ENCODE assay signal across 37 mouse cellular contexts in genomic region chr10:71170771-71171170, GRCm38 (mm10). TPM values are rescaled to one million over a fixed set of nuclear protein-coding genes. Genes with fewer than 3 reads are reported as not detected.
"Had no signal": no experiment of that assay in that cellular context is flagged by ENCODE, and none has a peak within 500 bp of the region (broad histone marks: within the 10 kb centered on the region; RNA-seq: fewer than 3 reads in every experiment).

No protein-coding gene starts in this region.

- H3K9ac ChIP-seq: limb, embryonic 12.5 days; limb, embryonic 13.5 days; limb, embryonic 15.5 days; liver, embryonic 12.5 days; liver, embryonic 13.5 days; liver, embryonic 14.5 days; liver, embryonic 15.5 days; liver, postnatal 0 days; lung, embryonic 14.5 days; lung, embryonic 15.5 days; midbrain, embryonic 12.5 days; midbrain, embryonic 13.5 days; midbrain, embryonic 15.5 days; neural tube, embryonic 12.5 days; neural tube, embryonic 13.5 days had no signal

- H3K4me2 ChIP-seq: limb, embryonic 12.5 days; limb, embryonic 13.5 days; limb, embryonic 15.5 days; liver, embryonic 11.5 days; liver, embryonic 12.5 days; liver, embryonic 13.5 days; liver, embryonic 15.5 days; lung, embryonic 14.5 days; lung, embryonic 15.5 days; midbrain, embryonic 11.5 days; midbrain, embryonic 12.5 days; midbrain, embryonic 13.5 days; midbrain, embryonic 15.5 days; neural tube, embryonic 12.5 days; neural tube, embryonic 13.5 days had no signal

- H3K36me3 ChIP-seq: limb, embryonic 10.5 days; limb, embryonic 12.5 days; limb, embryonic 13.5 days; limb, embryonic 15.5 days; liver, embryonic 12.5 days; liver, embryonic 13.5 days; liver, embryonic 15.5 days; lung, embryonic 15.5 days; midbrain, embryonic 10.5 days; midbrain, embryonic 12.5 days; midbrain, embryonic 13.5 days; midbrain, embryonic 15.5 days; neural tube, embryonic 12.5 days; neural tube, embryonic 13.5 days had no signal

- H3K4me1 ChIP-seq: limb, embryonic 10.5 days; limb, embryonic 12.5 days; limb, embryonic 13.5 days; liver, embryonic 12.5 days; liver, embryonic 13.5 days; liver, embryonic 15.5 days; lung, embryonic 15.5 days; megakaryocyte, embryonic 14.5 days; midbrain, embryonic 10.5 days; midbrain, embryonic 12.5 days; midbrain, embryonic 13.5 days; midbrain, embryonic 15.5 days; neural tube, embryonic 12.5 days; neural tube, embryonic 13.5 days had no signal

- H3K27ac ChIP-seq: limb, embryonic 10.5 days; limb, embryonic 12.5 days; limb, embryonic 13.5 days; limb, embryonic 15.5 days; liver, embryonic 12.5 days; liver, embryonic 13.5 days; liver, embryonic 14.5 days; liver, embryonic 15.5 days; lung, embryonic 15.5 days; macrophage; midbrain, embryonic 10.5 days; midbrain, embryonic 12.5 days; midbrain, embryonic 13.5 days; midbrain, embryonic 15.5 days; neural tube, embryonic 12.5 days; neural tube, embryonic 13.5 days had no signal

- ATAC-seq: liver, embryonic 12.5 days; liver, postnatal 0 days; lung, postnatal 0 days; midbrain, embryonic 13.5 days; midbrain, embryonic 15.5 days; midbrain, embryonic 16.5 days had no signal

- H3K9me3 ChIP-seq: limb, embryonic 10.5 days; limb, embryonic 12.5 days; limb, embryonic 13.5 days; limb, embryonic 15.5 days; liver, embryonic 13.5 days; liver, embryonic 15.5 days; lung, embryonic 15.5 days; midbrain, embryonic 10.5 days; midbrain, embryonic 12.5 days; midbrain, embryonic 15.5 days; neural tube, embryonic 12.5 days; neural tube, embryonic 13.5 days had no signal

- DNase-seq: left cerebral cortex, postnatal 4 days; liver; liver, embryonic 13.5 days; liver, postnatal 0 days; lung, adult 18-20 months; lung, adult 2 months; lung, embryonic 14.5 days; lung, postnatal 10 days; lung, postnatal 14 days; lung, postnatal 36 days; lung, postnatal 4 days; midbrain, embryonic 14.5 days had no signal

- H3K4me3 ChIP-seq: limb, embryonic 10.5 days; limb, embryonic 12.5 days; limb, embryonic 13.5 days; limb, embryonic 15.5 days; liver, embryonic 12.5 days; liver, embryonic 13.5 days; liver, embryonic 15.5 days; lung, embryonic 15.5 days; megakaryocyte, embryonic 14.5 days; midbrain, embryonic 10.5 days; midbrain, embryonic 12.5 days; midbrain, embryonic 13.5 days; midbrain, embryonic 15.5 days; myocyte; neural tube, embryonic 12.5 days; neural tube, embryonic 13.5 days had no signal

- H3K27me3 ChIP-seq: limb, embryonic 13.5 days; limb, embryonic 15.5 days; liver, embryonic 12.5 days; liver, embryonic 13.5 days; liver, embryonic 15.5 days; lung, embryonic 15.5 days; megakaryocyte, embryonic 14.5 days; midbrain, embryonic 12.5 days; midbrain, embryonic 13.5 days; midbrain, embryonic 15.5 days; neural tube, embryonic 12.5 days; neural tube, embryonic 13.5 days had no signal

RNA-seq across cellular contexts. Expression of gene Bicc1, which starts 11.3 kb away (rescaled TPM):
- total RNA-seq: megakaryocyte progenitor cell, adult 5-6 weeks; megakaryocyte, adult 5-6 weeks; megakaryocyte-erythroid progenitor cell, adult 5-6 weeks; monocyte, adult 5-6 weeks had no signal
- polyA plus RNA-seq: macrophage had no signal
